Mouse (Mus musculus) myocyte (in vitro differentiated cells): ENCODE data around the gene Zfp786. TPM values are rescaled to one million over a fixed set of nuclear protein-coding genes. Genes with fewer than 3 reads are reported as not detected.

ENCODE experiments used
- H3K27me3 ChIP-seq: one replicate; pipeline ENCODE4 v1.6.1; 2011; ENCODE audit not compliant: control insufficient read depth, insufficient read depth, insufficient read length
- H3K36me3 ChIP-seq: one replicate; pipeline ENCODE4 v1.6.1; 2011; ENCODE audit not compliant: control insufficient read depth, insufficient read depth
- H3K4me2 ChIP-seq: one replicate; pipeline ENCODE4 v1.6.1; 2011; ENCODE audit warnings: low read depth, control low read depth
- H3K4me3 ChIP-seq: one replicate; pipeline ENCODE4 v1.5.1; 2011; ENCODE audit warnings: mild to moderate bottlenecking, control low read depth, moderate library complexity
- H3K79me2 ChIP-seq: one replicate; pipeline ENCODE4 v1.6.1; 2011; ENCODE audit not compliant: control insufficient read depth, insufficient read depth
- H3ac ChIP-seq: one replicate; pipeline ENCODE4 v1.6.1; 2011; ENCODE audit not compliant: control insufficient read depth, insufficient read length
- CEBPB ChIP-seq: IDR thresholded peaks from 2 replicates; pipeline ENCODE4 v1.6.1; 2011; ENCODE audit warnings: mild to moderate bottlenecking, moderate library complexity; ENCODE audit not compliant: poor library complexity, insufficient read depth, severe bottlenecking
- E2F4 ChIP-seq: IDR thresholded peaks from one replicate; pipeline ENCODE4 v1.6.1; 2011; ENCODE audit warnings: mild to moderate bottlenecking, control low read depth, moderate library complexity; ENCODE audit not compliant: insufficient read depth
- MAX ChIP-seq: IDR thresholded peaks from one replicate; pipeline ENCODE4 v1.6.1; 2011; ENCODE audit warnings: low read depth, mild to moderate bottlenecking, control low read depth
- MYOD1 ChIP-seq, 3 experiments: IDR thresholded peaks; one replicate each; pipeline ENCODE4 v1.6.1; 2011; ENCODE audit warnings: control low read depth in 2 of 3, low read depth in 2 of 3, mild to moderate bottlenecking in 2 of 3, moderate library complexity in 1 of 3; ENCODE audit not compliant: insufficient read length in 2 of 3, control insufficient read depth in 1 of 3
- MYOG ChIP-seq, 3 experiments: IDR thresholded peaks; one replicate each; pipeline ENCODE4 v1.6.1; 2011; ENCODE audit warnings: control low read depth in 2 of 3, low read depth in 2 of 3, mild to moderate bottlenecking in 2 of 3; ENCODE audit not compliant: insufficient read length in 2 of 3, control insufficient read depth in 1 of 3, insufficient read depth in 1 of 3
- POLR2A ChIP-seq: IDR thresholded peaks from one replicate; pipeline ENCODE4 v1.6.1; 2011; ENCODE audit warnings: low read depth, mild to moderate bottlenecking, control low read depth, moderate library complexity; ENCODE audit not compliant: insufficient read length
- POLR2AphosphoS2 ChIP-seq: IDR thresholded peaks from one replicate; pipeline ENCODE4 v1.6.1; 2011; ENCODE audit warnings: low read depth, control low read depth; ENCODE audit not compliant: insufficient read length
- REST ChIP-seq: IDR thresholded peaks from one replicate; pipeline ENCODE4 v1.6.1; 2011; ENCODE audit warnings: mild to moderate bottlenecking, control low read depth, moderate library complexity; ENCODE audit not compliant: insufficient read depth, insufficient read length
- SRF ChIP-seq: IDR thresholded peaks from one replicate; pipeline ENCODE4 v1.6.1; 2011; ENCODE audit warnings: low read depth; ENCODE audit not compliant: control insufficient read depth, insufficient read length
- TCF12 ChIP-seq: IDR thresholded peaks from one replicate; pipeline ENCODE4 v1.6.1; 2011; ENCODE audit warnings: mild to moderate bottlenecking, control low read depth; ENCODE audit not compliant: poor library complexity, insufficient read depth, severe bottlenecking
- TCF3 ChIP-seq: IDR thresholded peaks from one replicate; pipeline ENCODE4 v1.6.1; 2011; ENCODE audit warnings: low read depth, control low read depth; ENCODE audit not compliant: insufficient read length
- USF1 ChIP-seq: IDR thresholded peaks from one replicate; pipeline ENCODE4 v1.6.1; 2011; ENCODE audit warnings: low read depth, mild to moderate bottlenecking, control low read depth, moderate library complexity
- polyA plus RNA-seq: library from polyadenylated mRNA; unstranded; fragments of >200 nt; fragmentation: generic; extraction: Trizol; gene quantifications from one replicate; pipeline ENCODE4 v1.2.1, GENCODE M21; 2012; ENCODE audit warnings: missing spikeins

The Zfp786 gene
- polyA plus RNA-seq, 1 experiment = 0.30 TPM

DNA sequence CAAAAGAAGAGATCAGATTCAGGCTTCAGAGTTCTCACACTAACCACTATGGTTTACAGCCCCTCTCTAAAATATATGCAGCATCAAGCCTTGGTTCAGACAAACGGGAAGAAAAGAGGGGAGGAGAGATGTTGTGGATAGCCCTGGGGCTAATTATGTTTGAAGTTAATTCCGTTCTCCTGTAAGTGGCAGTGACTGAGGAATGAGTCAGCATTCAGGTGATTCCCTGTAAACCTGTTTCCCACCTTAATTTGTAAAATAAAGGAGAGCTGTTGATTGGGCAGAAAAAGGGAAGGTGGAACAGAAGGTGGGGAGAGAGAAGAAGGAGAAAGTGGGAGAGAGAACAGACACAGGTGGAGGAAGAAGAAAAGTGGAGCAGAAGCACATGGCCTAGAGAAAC lies 6.4 kb downstream of the Zfp786 start:
- H3K79me2 ChIP-seq = no peaks in the 10 kb centered on the region
- H3ac ChIP-seq = no peak overlapping the region
- no peak overlapping the region for H3K4me2 ChIP-seq
- H3K4me3 ChIP-seq = no peak overlapping the region
- H3K27me3 ChIP-seq = no peaks in the 10 kb centered on the region
- TF ChIP-seq USF1 = no peak
- no peak for TF ChIP-seq CEBPB
- no peak for TF ChIP-seq SRF
- no peak for TF ChIP-seq POLR2AphosphoS2
- TF ChIP-seq REST = no peak
- TF ChIP-seq POLR2A = no peak
- no peak for TF ChIP-seq MYOG (IDR thresholded peaks at IDR 0.05; ENCODE audit: control insufficient read depth in 1 of 3, insufficient read depth in 1 of 3, insufficient read length in 2 of 3, low read depth in 2 of 3)
- TF ChIP-seq MAX = no peak
- TF ChIP-seq TCF3 = no peak
- H3K36me3 ChIP-seq = no peaks in the 10 kb centered on the region

- H3K4me3 ChIP-seq = no peak overlapping the region
- no peak overlapping the region for H3ac ChIP-seq
- H3K27me3 ChIP-seq = no peaks in the 10 kb centered on the region
- H3K4me2 ChIP-seq = no peak overlapping the region
- TF ChIP-seq TCF3 = no peak
- no peak for TF ChIP-seq REST
- TF ChIP-seq POLR2A = no peak
- no peak for TF ChIP-seq E2F4
- no peak for TF ChIP-seq TCF12
- no peak for TF ChIP-seq USF1
- no peak for TF ChIP-seq MYOD1 (IDR thresholded peaks at IDR 0.05; ENCODE audit: control insufficient read depth in 1 of 3, insufficient read length in 2 of 3, low read depth in 2 of 3)
- no peak for TF ChIP-seq POLR2AphosphoS2
- no peak for TF ChIP-seq CEBPB
- TF ChIP-seq MAX = no peak
- no peak for TF ChIP-seq MYOG (IDR thresholded peaks at IDR 0.05; ENCODE audit: control insufficient read depth in 1 of 3, insufficient read depth in 1 of 3, insufficient read length in 2 of 3, low read depth in 2 of 3)
- no peak for TF ChIP-seq SRF
- no peaks in the 10 kb centered on the region for H3K36me3 ChIP-seq
- no peaks in the 10 kb centered on the region for H3K79me2 ChIP-seq
These were observed 8.9 kb downstream of the Zfp786 start for GRCm38 (mm10) chr6:47821776-47822175.

DNA sequence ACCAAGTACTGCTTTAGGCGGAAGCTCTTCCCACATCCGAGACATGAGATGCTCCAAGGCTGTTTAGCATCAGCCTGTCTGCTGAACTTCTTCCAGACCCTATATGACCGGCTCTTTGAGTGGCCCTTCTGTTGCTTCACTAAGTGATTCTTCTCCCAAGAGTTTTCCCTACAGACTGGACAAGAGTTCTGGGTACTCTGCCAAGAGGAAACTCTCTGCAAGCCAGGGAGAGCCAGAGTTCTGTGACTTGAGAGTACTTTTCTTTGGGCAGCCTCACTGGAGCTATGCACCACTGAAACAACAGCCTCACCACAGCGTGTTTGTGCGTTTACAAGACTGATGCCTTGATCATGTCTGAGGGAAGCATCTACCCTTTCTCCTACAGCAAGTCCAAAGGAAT lies 9.4 kb downstream of the Zfp786 start:
- H3ac ChIP-seq = no peak overlapping the region
- no peaks in the 10 kb centered on the region for H3K36me3 ChIP-seq
- no peaks in the 10 kb centered on the region for H3K27me3 ChIP-seq
- no peak overlapping the region for H3K4me2 ChIP-seq
- no peaks in the 10 kb centered on the region for H3K79me2 ChIP-seq
- no peak for TF ChIP-seq CEBPB
- TF ChIP-seq POLR2AphosphoS2 = no peak
- no peak for TF ChIP-seq SRF
- no peak for TF ChIP-seq TCF3
- no peak overlapping the region for H3K4me3 ChIP-seq

DNA sequence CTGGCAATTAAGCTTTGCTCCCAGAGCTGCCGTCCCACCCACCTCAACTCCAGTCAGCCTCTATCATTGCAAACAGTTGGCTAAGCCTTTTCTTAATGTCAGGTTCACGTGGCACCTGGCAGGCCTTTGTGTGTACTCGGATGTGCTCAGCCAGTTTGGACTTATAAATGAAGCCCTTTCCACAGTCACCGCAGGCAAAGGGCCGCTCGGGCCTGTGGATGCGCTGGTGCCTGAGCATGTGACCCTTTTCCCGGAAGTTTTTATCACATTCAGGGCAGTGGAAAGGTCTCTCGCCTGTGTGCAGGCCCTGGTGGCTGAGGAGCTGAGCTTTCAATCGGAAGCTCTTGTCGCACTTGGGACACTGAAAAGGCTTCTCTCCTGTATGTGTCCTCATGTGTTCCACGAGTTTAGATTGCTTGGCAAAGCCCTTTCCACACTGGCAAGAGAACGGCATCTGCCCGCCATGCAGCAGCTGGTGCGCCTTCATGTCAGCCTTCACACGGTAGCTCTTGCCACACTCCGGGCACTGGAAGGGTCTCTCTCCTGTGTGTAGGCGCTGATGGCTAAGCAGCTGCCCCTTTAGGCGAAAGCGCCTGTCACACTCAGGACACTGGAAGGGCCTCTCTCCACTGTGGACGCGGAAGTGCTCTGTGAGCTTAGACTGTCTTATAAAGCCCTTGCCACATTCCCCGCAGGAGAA lies 10.9 kb downstream of the Zfp786 start:
- Histone ChIP-seq H3ac (no peak overlapping the region), H3K79me2 (no peaks in the 10 kb centered on the region), H3K4me3 (no peak overlapping the region), H3K36me3 (no peaks in the 10 kb centered on the region), H3K27me3 (no peaks in the 10 kb centered on the region), H3K4me2 (no peak overlapping the region)
- TF ChIP-seq USF1 = no peak
- no peak for TF ChIP-seq REST
- no peak for TF ChIP-seq CEBPB
- no peak for TF ChIP-seq MAX

DNA sequence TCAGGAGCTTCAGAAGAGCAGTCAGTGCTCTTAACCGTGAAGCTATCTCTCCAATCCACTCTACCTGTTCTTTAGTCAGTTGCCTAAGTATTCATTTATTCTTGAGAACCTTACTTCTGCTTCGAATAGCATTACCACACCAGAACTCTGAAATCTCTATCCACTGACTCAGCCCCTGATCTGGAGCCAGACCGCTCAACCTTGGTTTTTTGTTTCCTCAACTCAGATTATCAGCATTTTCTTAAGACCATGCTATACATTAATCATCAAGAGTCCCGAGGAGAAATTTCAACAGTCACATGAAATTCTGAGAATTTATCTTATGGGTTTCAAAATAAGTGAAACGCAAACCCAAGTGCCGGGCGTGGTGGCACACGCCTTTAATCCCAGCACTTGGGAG lies 11.9 kb downstream of the Zfp786 start:
- H3K4me2 ChIP-seq = no peak overlapping the region
- TF ChIP-seq USF1 (no peak), MYOG (IDR thresholded peaks at IDR 0.05; ENCODE audit: control insufficient read depth in 1 of 3, insufficient read depth in 1 of 3, insufficient read length in 2 of 3, low read depth in 2 of 3) (no peak), TCF12 (no peak), MYOD1 (IDR thresholded peaks at IDR 0.05; ENCODE audit: control insufficient read depth in 1 of 3, insufficient read length in 2 of 3, low read depth in 2 of 3) (no peak), POLR2AphosphoS2 (no peak), TCF3 (no peak), REST (no peak), POLR2A (no peak), E2F4 (no peak), CEBPB (no peak), SRF (no peak), MAX (no peak)
- H3K4me3 ChIP-seq = no peak overlapping the region
- no peak overlapping the region for H3ac ChIP-seq
- H3K36me3 ChIP-seq = no peaks in the 10 kb centered on the region
- no peaks in the 10 kb centered on the region for H3K27me3 ChIP-seq
- no peaks in the 10 kb centered on the region for H3K79me2 ChIP-seq
